Mouse (Mus musculus) yolk sac, embryonic 10.5 days (tissue): Measurements from ENCODE around the gene A530032D15Rik.
"Not testable (repeated sequence)": the region's sequence is repeated elsewhere in the genome, so short reads cannot be mapped to it uniquely, and the experiment has no call there.

Source experiments
- DNase-seq: peaks from one replicate; pipeline ENCODE4 v3.0.0-alpha.2; 2017; ENCODE audit warnings: low spot score

The A530032D15Rik gene

GRCm38 (mm10) chr1:85035801-85036200, 73.9 kb downstream of the A530032D15Rik start:
- DNase-seq, result not testable (repeated sequence)

- not testable (repeated sequence) for DNase-seq
Measured at GRCm38 (mm10) chr1:85034394-85034793, 75.3 kb downstream of the A530032D15Rik start.

- DNase-seq, result not testable (repeated sequence)
Measured at GRCm38 (mm10) chr1:85033616-85034015, 76.0 kb downstream of the A530032D15Rik start.
